ENCODE assay signal across 9 mouse cellular contexts in the genomic region with DNA sequence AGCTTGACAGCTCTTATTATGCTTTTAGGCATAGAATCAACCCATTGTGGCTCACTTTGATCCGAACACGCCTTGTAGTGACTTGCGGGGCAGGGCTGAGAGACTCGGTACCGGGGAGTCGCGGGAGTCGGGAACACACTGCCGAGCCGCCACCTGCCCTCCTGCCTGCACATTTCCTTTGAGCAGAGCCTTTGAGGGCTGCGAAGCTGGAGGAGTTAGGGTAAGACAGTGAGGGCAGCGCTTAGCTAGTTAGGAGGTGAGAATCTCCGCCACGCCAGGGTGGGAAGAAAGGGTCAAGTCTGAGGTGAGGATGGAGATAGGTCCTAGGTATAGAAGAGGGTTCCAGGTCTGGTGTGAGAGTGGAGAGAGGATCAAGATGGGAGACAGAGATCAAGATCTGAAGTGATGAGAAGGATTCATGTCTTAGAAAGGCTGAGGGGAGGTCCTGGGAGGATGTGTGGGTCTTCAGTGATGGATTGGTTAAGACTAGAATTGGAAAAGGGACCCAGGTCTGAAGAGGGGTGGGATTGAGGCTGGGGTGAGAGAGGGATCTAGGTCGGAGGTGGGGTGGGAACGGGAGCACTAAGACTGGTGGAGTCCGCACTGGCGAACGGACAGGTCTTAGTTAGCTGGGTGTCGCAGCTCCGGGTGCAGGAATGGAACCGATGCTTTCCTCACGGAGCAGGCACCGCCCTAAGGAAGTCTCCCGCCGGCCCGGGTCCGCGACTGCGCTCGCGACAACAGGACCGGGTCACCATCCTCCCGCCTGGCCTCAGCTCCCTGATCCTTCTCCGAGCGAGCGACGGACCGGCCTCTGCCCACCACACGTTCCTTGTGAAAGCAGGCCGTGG. TPM values are rescaled to one million over a fixed set of nuclear protein-coding genes. Genes with fewer than 3 reads are reported as not detected.
DNase-seq lines count a peak whose midpoint lies in the region; ATAC-seq lines count a peak whose summit lies in the region.
"Had no signal": no experiment of that assay in that cellular context is flagged by ENCODE, and none has a peak within 500 bp of the region (broad histone marks: within the 10 kb centered on the region; RNA-seq: fewer than 3 reads in every experiment).

No protein-coding gene starts in this region.

- H3K9me3 ChIP-seq in erythroblast, embryonic 14.5 days (ENCODE audit: control insufficient read depth, low read length), result peaks cover 8% of the 10 kb centered on the region; the same call in 1 of the 2 replicates
- H3K9me3 ChIP-seq in heart, embryonic 12.5 days (replicated peaks), result no peaks in the 10 kb centered on the region

- under 1% methylated on average over 41 of the region's 41 CpGs for WGBS in heart, embryonic 12.5 days

- peak overlapping the region; percentile 41 for H3K4me3 ChIP-seq in erythroblast, embryonic 14.5 days (replicated peaks)
- H3K4me3 ChIP-seq in heart, embryonic 12.5 days, result peak overlapping the region; percentile 51

- H3K36me3 ChIP-seq in erythroblast, embryonic 14.5 days (ENCODE audit: control insufficient read depth), result no peaks in the 10 kb centered on the region
- no peaks in the 10 kb centered on the region for H3K36me3 ChIP-seq in heart, embryonic 12.5 days

- peaks cover 10% of the 10 kb centered on the region for H3K4me1 ChIP-seq in erythroblast, embryonic 14.5 days (ENCODE audit: control insufficient read depth)
- peaks cover 6% of the 10 kb centered on the region for H3K4me1 ChIP-seq in heart, embryonic 12.5 days (replicated peaks)

- peak; percentile 38 for DNase-seq in CD4-positive helper T cell, adult 2 months (ENCODE audit: low read depth, low spot score)
- peak; percentile 59 to 63 for DNase-seq in cerebellum, postnatal 14 days
- DNase-seq in kidney, postnatal 14 days, result peak; percentile 19
- DNase-seq in lung, postnatal 4 days, result peak; percentile 39 to 41
- peak; percentile 21 for DNase-seq in right cerebral cortex, postnatal 14 days

- H3K9ac ChIP-seq in heart, embryonic 12.5 days, result peak overlapping the region; percentile 67

- no peak; the same call in 1 of the 2 replicates for ATAC-seq in erythroblast, adult 5-6 weeks (replicated peaks; ENCODE audit: low FRiP score, poor library complexity, severe bottlenecking)
- peak; percentile 33; the same call in 1 of the 2 replicates for ATAC-seq in heart, embryonic 12.5 days (ENCODE audit: insufficient number of reproducible peaks, low FRiP score)

- H3K27me3 ChIP-seq in erythroblast, embryonic 14.5 days (ENCODE audit: control insufficient read depth), result peaks cover 58% of the 10 kb centered on the region
- peaks cover 5% of the 10 kb centered on the region for H3K27me3 ChIP-seq in heart, embryonic 12.5 days (replicated peaks)
- H3K27me3 ChIP-seq: CH12.LX had no signal

- H3K4me2 ChIP-seq in heart, embryonic 12.5 days, result peak overlapping the region; percentile 83

- no peak overlapping the region for H3K27ac ChIP-seq in heart, embryonic 12.5 days (ENCODE audit: poor library complexity, severe bottlenecking)

RNA-seq across cellular contexts. Expression of a gene that starts 11.7 kb away (rescaled TPM):
- polyA plus RNA-seq in erythroblast, embryonic 14.5 days (2012), result 0.19 and 0.37 TPM in 2 replicates
- total RNA-seq in erythroblast, adult 5-6 weeks (2015; ENCODE audit: low replicate concordance), result 2.3 and 15.0 TPM in 2 replicates
- 13.4 and 17.3 TPM in 2 replicates for total RNA-seq in erythroblast, adult 5-6 weeks (2017; ENCODE audit: low replicate concordance)
- polyA plus RNA-seq in heart, embryonic 12.5 days (2016; fragmentation: Nextera tagmentation; extraction: Ambion mirVana), result 39.1 and 40.2 TPM in 2 replicates

RNA-seq across cellular contexts. Expression of a gene that starts 19.1 kb away (rescaled TPM):
- polyA plus RNA-seq in erythroblast, embryonic 14.5 days (2012), result 0.95 and 1.1 TPM in 2 replicates
- 30.6 and 40.1 TPM in 2 replicates for total RNA-seq in erythroblast, adult 5-6 weeks (2015; ENCODE audit: low replicate concordance)
- 42.0 and 55.1 TPM in 2 replicates for total RNA-seq in erythroblast, adult 5-6 weeks (2017; ENCODE audit: low replicate concordance)
- 22.7 and 25.4 TPM in 2 replicates for polyA plus RNA-seq in heart, embryonic 12.5 days (2016; fragmentation: Nextera tagmentation; extraction: Ambion mirVana)

Comparison
In these comparisons a context has a peak if more than half of its experiments do, and no peak if none do; other contexts are left out.
1. RNA of a gene that starts 11.7 kb away (polyA plus RNA-seq): 39.1 to 40.2 TPM in heart, embryonic 12.5 days; 0.19 to 0.37 TPM in erythroblast, embryonic 14.5 days; every median in the first group is over 10 times any median in the second.
2. RNA of a gene that starts 19.1 kb away (polyA plus RNA-seq): 22.7 to 25.4 TPM in heart, embryonic 12.5 days; 0.95 to 1.1 TPM in erythroblast, embryonic 14.5 days; every median in the first group is over 10 times any median in the second.
3. Peak in every context shown above with its lines, with median percentiles within 50 percentile points of each other: DNase-seq.